18 mouse cellular contexts compared by ENCODE assay signal in the genomic region with DNA sequence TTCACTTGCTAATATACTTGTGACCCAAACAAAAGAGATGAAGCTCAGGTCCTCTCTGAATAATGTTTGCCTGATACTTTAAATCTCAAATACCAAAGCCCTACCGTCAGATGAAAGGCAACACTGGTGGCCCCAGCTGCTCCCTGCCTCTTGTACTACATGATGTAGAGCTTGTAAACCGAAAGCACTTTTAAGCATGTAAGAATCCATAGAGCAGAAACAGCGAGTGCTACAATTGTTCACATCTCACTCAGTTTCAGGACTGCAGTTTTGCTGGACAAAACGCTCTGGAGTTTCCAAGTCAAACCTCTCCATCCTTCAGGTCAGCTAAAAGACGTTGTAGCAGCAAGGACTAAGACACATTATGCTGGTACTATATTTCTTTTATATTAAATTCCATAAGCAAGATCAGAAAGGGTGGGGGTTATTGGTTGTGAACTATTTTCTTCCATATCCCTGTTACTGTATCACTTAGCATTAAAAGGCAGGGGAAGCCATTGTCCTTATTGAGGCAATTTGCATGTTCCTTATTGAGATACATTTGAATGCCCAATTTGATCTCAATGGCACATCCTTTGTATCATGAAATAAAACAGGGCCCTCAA.
DNase-seq lines count a peak whose midpoint lies in the region; ATAC-seq lines count a peak whose summit lies in the region.
"Had no signal": no experiment of that assay in that cellular context is flagged by ENCODE, and none has a peak within 500 bp of the region (broad histone marks: within the 10 kb centered on the region; RNA-seq: fewer than 3 reads in every experiment).

No protein-coding gene starts in this region.

- no peak overlapping the region for H3K9ac ChIP-seq in hindbrain, embryonic 12.5 days
- no peak overlapping the region for H3K9ac ChIP-seq in liver, embryonic 12.5 days
- H3K9ac ChIP-seq: embryonic facial prominence, embryonic 13.5 days had no signal

- ATAC-seq in hindbrain, embryonic 12.5 days (ENCODE audit: low FRiP score), result peak; percentile 23; the same call in 1 of the 2 replicates
- no peak for ATAC-seq in liver, embryonic 12.5 days
- ATAC-seq: intestine, postnatal 0 days had no signal

- H3K9me3 ChIP-seq in hindbrain, embryonic 12.5 days (replicated peaks), result 0 out of 2 replicates have a peak, but pooled peaks cover 2% of the 10 kb centered on the region
- H3K9me3 ChIP-seq in liver, embryonic 12.5 days (replicated peaks), result no peaks in the 10 kb centered on the region
- H3K9me3 ChIP-seq: embryonic facial prominence, embryonic 13.5 days had no signal

- H3K27me3 ChIP-seq in hindbrain, embryonic 12.5 days, result peaks cover 60% of the 10 kb centered on the region
- H3K27me3 ChIP-seq in liver, embryonic 12.5 days (replicated peaks), result no peaks in the 10 kb centered on the region
- H3K27me3 ChIP-seq: embryonic facial prominence, embryonic 13.5 days had no signal

- H3K4me3 ChIP-seq in hindbrain, embryonic 12.5 days, result no peak overlapping the region
- no peak overlapping the region for H3K4me3 ChIP-seq in liver, embryonic 12.5 days
- H3K4me3 ChIP-seq: embryonic facial prominence, embryonic 13.5 days had no signal

- H3K4me2 ChIP-seq in hindbrain, embryonic 12.5 days (replicated peaks), result 0 out of 2 replicates have a peak overlapping the region, but pooled peaks have one; percentile 24
- no peak overlapping the region for H3K4me2 ChIP-seq in liver, embryonic 12.5 days

- no peaks in the 10 kb centered on the region for H3K36me3 ChIP-seq in hindbrain, embryonic 12.5 days
- H3K36me3 ChIP-seq in liver, embryonic 12.5 days, result no peaks in the 10 kb centered on the region
- H3K36me3 ChIP-seq: embryonic facial prominence, embryonic 13.5 days; G1E had no signal

- DNase-seq in Muller cell, postnatal 12 days (ENCODE audit: inconsistent ontology term), result peak; percentile 1
- peak; percentile 53 for DNase-seq in embryo, embryonic 10.5 days (ENCODE audit: low spot score)
- peak; percentile 23 for DNase-seq in neural tube, embryonic 10.5 days (ENCODE audit: extremely low spot score, low spot score)
- DNase-seq in heart, adult 9 months (ENCODE audit: low spot score in 2 of 2), result no peak
- no peak for DNase-seq in spleen, postnatal 14 days (ENCODE audit: low spot score in 2 of 2)
- DNase-seq: adrenal gland, postnatal 14 days; cerebellum, adult 8-10 months; heart, postnatal 36 days; kidney, postnatal 10 days; lung, adult 18-20 months; lung, postnatal 36 days; right cerebral cortex, postnatal 14 days; thymus, postnatal 4 days had no signal

- H3K4me1 ChIP-seq in hindbrain, embryonic 12.5 days, result no peaks in the 10 kb centered on the region
- no peaks in the 10 kb centered on the region for H3K4me1 ChIP-seq in liver, embryonic 12.5 days

- no peak overlapping the region for H3K27ac ChIP-seq in hindbrain, embryonic 12.5 days
- no peak overlapping the region for H3K27ac ChIP-seq in liver, embryonic 12.5 days
- H3K27ac ChIP-seq: embryonic facial prominence, embryonic 13.5 days had no signal

- 21% methylated on average over 5 of the region's 5 CpGs for WGBS in hindbrain, embryonic 12.5 days
- 68% methylated on average over 5 of the region's 5 CpGs for WGBS in liver, embryonic 12.5 days (ENCODE audit: insufficient replicate concordance)

Comparison
In these comparisons a context has a peak if more than half of its experiments do, and no peak if none do; other contexts are left out.
1. DNase-seq: peak in Muller cell, postnatal 12 days (single experiment), embryo, embryonic 10.5 days (single experiment) and neural tube, embryonic 10.5 days (single experiment); none in heart, adult 9 months (0 of 2) and spleen, postnatal 14 days (0 of 2).